Mouse (Mus musculus) layer of hippocampus, postnatal 36 days (tissue): ENCODE results near the gene Hddc2. TPM values are rescaled to one million over a fixed set of nuclear protein-coding genes. Genes with fewer than 3 reads are reported as not detected.
"Not testable (repeated sequence)": the region's sequence is repeated elsewhere in the genome, so short reads cannot be mapped to it uniquely, and the experiment has no call there.

Experiments used
- DNase-seq, 2 experiments: peaks; one replicate each; pipeline ENCODE4 v3.0.0; 2022
- total RNA-seq, 2 experiments: library from RNA; stranded (reverse); gene quantifications; 2 replicates each; pipeline ENCODE4 v1.2.3; 2021

The Hddc2 gene
- total RNA-seq, 2 experiments from 2014 or later = 19.0 to 19.4 TPM

DNA sequence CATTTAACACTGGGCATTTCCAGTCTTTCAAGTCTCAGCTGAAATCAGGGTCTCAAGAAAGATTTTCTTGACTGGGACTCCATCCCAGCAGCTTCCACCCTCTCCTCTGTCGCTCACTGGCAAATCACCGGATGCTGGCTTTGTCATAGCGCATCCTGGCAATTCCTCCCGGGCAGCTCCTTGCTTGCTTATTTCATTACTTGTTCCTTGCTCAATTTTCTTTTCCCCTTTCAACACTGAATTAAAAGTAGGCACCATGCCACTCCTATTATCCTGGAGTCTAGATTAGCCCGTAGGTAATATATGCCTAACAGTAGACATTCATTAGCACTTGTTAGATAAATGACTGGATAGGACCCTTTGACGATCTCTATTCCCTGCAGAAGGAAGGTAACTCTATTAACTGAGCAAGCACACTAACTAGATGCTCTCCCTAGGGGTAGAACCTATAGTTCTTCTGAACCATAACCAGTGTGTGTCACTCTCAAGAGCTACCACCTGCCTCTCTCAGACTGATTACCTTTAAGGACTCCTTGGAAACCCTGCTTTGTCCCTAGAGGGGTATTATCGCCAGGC, 41.8 kb downstream of the Hddc2 start:
- no peak for DNase-seq

DNA sequence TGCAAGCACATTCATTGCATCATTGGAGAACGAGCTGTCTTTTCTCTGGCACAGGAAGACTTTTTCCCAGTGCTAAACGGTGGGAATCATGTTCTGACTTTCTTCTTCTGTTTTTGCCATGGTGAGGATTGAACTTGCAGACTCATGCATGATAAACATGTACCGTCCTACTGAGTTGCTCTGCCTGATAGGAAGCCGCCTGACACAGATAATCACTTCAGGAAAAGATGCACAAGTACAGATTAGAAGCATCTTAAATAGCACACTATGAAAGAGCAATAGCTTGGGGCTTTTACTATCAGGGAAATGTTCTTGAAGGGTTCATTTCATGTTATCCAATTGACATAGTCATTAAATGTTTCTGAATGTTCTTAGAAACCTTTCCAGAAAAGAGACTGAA, 46.6 kb downstream of the Hddc2 start:
- DNase-seq = no peak

DNA sequence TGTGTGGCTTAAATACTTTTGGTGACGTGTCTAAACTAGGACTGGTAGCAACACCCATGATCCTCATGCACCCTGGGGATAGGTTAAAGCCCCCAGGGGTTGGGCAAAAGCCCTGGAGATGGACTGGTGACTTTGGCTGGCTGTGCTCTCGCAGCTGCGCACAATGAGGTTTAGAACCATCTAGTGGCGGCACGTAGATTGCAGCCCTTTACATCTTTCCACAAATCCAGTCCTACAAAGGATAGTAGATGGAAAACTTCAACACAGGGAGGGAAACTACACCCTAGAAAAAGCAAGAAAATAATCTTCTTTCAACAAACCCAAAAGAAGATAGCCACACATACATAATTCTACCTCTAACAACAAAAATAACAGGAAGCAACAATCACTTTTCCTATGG, 57.0 kb downstream of the Hddc2 start:
- DNase-seq = not testable (repeated sequence)

Other genes starting within 250 kb of the Hddc2 start
- 10 to 100 TPM; 25.1 to 26.4 TPM for gene Tpd52l1, start 132.6 kb downstream of the Hddc2 start, total RNA-seq